Mouse (Mus musculus) olfactory bulb, adult 2 months (tissue): ENCODE measurements at regions not wholly inside any gene's neighbourhood (a gene's known extent, or its start where the extent isn't known, plus 50 kb on each side); places are given as distances from the start of the nearest gene placed in this dataset.

ENCODE experiments used
- H3K27ac ChIP-seq: fragments of 200-500 bp; 2 replicates; pipeline ENCODE4 v1.5.1; 2012; ENCODE audit warnings: low read depth, low read length; ENCODE audit not compliant: insufficient read depth
- H3K4me1 ChIP-seq: fragments of 200-500 bp; 2 replicates; pipeline ENCODE4 v1.6.1; 2012; ENCODE audit warnings: low read length; ENCODE audit not compliant: control insufficient read depth, insufficient read depth
- H3K4me3 ChIP-seq: fragments of 200-500 bp; 2 replicates; pipeline ENCODE4 v1.5.1; 2012; ENCODE audit warnings: mild to moderate bottlenecking, low read depth, low read length, moderate library complexity; ENCODE audit not compliant: insufficient read depth
- CTCF ChIP-seq: fragments of 200-500 bp; IDR thresholded peaks from 2 replicates; pipeline ENCODE4 v1.5.1; 2012; ENCODE audit warnings: low read depth, mild to moderate bottlenecking, low read length, moderate library complexity; ENCODE audit not compliant: insufficient read depth
- POLR2A ChIP-seq: fragments of 200-500 bp; IDR thresholded peaks from 2 replicates; pipeline ENCODE4 v1.6.1; 2012; ENCODE audit warnings: mild to moderate bottlenecking, low read depth, low read length, moderate library complexity; ENCODE audit not compliant: insufficient read depth
- WGBS: fragments of 180-500 bp; shearing (Covaris S2); methylation state at CpG from one replicate; pipeline ENCODE4 v1.1.7; 2018; 5-methylcytosine and 5-hydroxymethylcytosine counted together

DNA sequence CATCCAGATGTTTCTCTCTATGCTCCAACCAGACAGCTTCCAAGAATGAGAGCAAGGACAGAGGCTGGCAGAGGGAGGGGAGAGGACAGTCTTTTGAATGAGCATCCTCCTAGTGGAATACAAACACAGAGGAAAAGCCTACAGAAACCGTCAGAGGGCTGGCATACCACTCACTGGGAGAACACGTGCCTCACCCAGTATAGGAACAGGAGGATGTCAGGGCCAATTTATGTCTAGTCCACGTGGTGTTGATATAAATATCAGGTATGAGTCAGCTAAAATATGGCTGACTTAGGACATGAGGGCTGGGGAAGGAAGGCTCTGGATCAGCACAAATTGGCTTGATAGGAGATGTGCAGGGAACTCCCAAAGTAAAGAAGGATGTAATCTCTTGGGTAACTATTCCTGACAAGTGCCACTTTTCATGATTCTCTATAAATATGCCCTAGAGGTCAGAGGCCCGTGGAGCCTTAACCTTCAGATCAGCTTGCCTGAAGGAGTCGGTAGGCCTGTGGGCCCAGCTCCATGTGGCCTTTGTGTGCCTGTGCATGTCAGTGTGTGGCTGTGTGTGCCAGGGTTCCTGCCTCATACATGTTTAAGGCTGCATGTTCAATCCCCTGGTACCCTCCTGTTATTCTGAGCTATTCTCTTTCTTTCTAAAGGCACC is 531.9 kb upstream of the Gm19410 start:
- WGBS: 47% methylated on average over 5 of the region's 5 CpGs
- Histone ChIP-seq H3K27ac (no peak overlapping the region), H3K4me1 (peaks cover 15% of the 10 kb centered on the region), H3K4me3 (no peak overlapping the region)
- TF ChIP-seq POLR2A (no peak), CTCF (no peak)

DNA sequence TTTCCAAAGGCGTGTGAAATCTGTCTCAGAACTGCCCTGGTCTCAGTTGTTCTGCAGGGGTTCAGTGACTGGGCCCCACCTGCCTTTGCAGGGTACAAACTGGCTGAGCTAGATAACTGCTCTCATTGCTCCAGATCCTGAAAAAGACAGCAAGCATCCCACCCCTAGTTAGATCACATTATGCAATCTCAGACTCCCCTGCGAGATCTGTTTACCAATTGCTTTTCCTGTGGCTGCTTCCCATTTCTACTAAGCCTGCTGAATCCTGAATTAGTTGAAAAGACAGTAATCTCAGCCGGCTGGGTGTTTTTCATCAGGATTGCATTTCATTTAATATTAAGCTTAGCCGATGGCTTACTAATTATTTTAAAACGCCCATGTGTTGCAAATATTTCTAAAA is 531.2 kb upstream of the Gm19410 start:
- WGBS: 48% methylated on average over 5 of the region's 5 CpGs
- no peak overlapping the region for H3K4me3 ChIP-seq
- TF ChIP-seq POLR2A: no peak
- no peak for TF ChIP-seq CTCF
- H3K4me1 ChIP-seq: peaks cover 15% of the 10 kb centered on the region
- H3K27ac ChIP-seq: no peak overlapping the region

- WGBS: 77% methylated on average over 8 of the region's 8 CpGs
- Histone ChIP-seq H3K27ac (no peak overlapping the region), H3K4me1 (peaks cover 15% of the 10 kb centered on the region), H3K4me3 (no peak overlapping the region)
- TF ChIP-seq POLR2A (no peak), CTCF (no peak)
Observed at GRCm38 (mm10) chr8:35235815-35236509, 529.6 kb upstream of the Gm19410 start.

GRCm38 (mm10) chr8:35237279-35237678 is 528.3 kb upstream of the Gm19410 start:
- H3K4me1 ChIP-seq: peaks cover 15% of the 10 kb centered on the region
- WGBS: 29% methylated on average over 6 of the region's 6 CpGs
- H3K27ac ChIP-seq: no peak overlapping the region
- H3K4me3 ChIP-seq: no peak overlapping the region
- TF ChIP-seq POLR2A (no peak), CTCF (no peak)

DNA sequence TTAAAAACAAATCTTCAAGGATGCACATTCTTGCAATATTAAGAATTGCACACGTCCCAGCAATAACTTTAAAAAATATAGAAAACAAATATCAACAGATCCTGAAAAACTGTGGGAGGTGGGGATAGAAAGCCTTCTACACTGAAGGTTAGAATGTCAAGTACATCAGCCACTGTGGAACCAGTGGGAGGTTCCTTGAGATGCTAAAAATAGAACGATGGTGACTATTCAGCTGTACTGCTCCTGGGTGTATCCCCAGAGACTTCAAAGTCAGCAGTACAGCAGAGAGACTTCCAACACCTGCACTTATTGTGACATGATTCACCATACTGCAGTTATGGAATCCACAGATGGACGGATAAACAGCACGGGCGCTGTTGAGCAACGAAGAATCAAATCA is 524.7 kb upstream of the Gm19410 start:
- Histone ChIP-seq H3K27ac (no peak overlapping the region), H3K4me3 (no peak overlapping the region), H3K4me1 (peaks cover 4% of the 10 kb centered on the region)
- 75% methylated on average over 6 of the region's 6 CpGs for WGBS
- TF ChIP-seq CTCF (no peak), POLR2A (no peak)

DNA sequence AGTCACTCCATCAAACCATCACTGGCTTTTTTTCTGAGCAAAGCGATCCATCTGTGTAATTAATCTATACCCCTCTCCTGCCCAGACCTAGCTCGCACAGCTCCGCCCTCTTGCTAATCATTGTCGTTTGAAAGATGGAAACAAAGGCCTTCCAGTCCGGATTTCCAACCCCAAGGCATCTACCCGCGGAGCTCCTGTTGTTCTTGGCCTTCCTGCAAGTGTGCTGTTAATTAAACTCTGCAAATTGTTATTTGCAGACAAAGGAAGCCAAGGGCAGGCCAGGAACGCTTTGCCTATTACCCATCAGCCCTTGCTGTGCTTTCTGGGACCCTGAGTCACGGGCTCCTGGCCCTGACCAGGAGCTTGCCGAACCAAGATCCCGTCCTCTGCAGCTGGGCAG is 522.0 kb upstream of the Gm19410 start:
- Histone ChIP-seq H3K27ac (no peak overlapping the region), H3K4me3 (no peak overlapping the region), H3K4me1 (peaks cover 4% of the 10 kb centered on the region)
- TF ChIP-seq CTCF (no peak), POLR2A (no peak)
- 27% methylated on average over 11 of the region's 11 CpGs for WGBS

- H3K4me1 ChIP-seq: no peaks in the 10 kb centered on the region
- TF ChIP-seq POLR2A (no peak), CTCF (no peak)
- WGBS: 88% methylated on average over 7 of the region's 7 CpGs
Observed at GRCm38 (mm10) chr8:35249747-35250375, 515.7 kb upstream of the Gm19410 start.

GRCm38 (mm10) chr8:35250641-35251040 is 514.9 kb upstream of the Gm19410 start:
- Histone ChIP-seq H3K4me1 (no peaks in the 10 kb centered on the region), H3K27ac (no peak overlapping the region), H3K4me3 (no peak overlapping the region)
- 83% methylated on average over 4 of the region's 4 CpGs for WGBS
- no peak for TF ChIP-seq CTCF
- TF ChIP-seq POLR2A: no peak

More at GRCm38 (mm10) chr8:35249747-35250375, 515.7 kb upstream of the Gm19410 start:
- Histone ChIP-seq H3K4me3 (no peak overlapping the region), H3K27ac (no peak overlapping the region)

DNA sequence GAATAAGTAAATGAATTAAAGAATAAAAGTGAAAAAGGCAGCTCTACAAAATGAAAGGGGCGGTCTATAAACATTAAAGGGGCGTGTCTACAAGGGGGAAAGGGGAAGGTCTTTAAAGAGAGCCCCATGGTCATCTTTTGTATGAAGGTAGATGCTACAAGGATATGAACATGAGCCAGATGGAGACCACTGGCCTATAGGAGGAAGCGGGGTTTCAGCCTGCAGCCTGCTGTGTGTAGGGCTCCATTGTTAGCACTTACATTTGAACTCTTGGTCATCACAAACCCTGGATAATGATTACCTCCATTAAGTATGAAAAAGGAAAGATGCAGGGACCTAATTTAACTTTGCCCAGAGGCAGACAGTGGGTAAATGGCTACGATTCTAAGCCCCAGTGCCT is 511.6 kb upstream of the Gm19410 start:
- Histone ChIP-seq H3K27ac (no peak overlapping the region), H3K4me1 (no peaks in the 10 kb centered on the region), H3K4me3 (no peak overlapping the region)
- no peak for TF ChIP-seq CTCF
- TF ChIP-seq POLR2A: no peak
- WGBS: 87% methylated on average over 4 of the region's 4 CpGs
